In the genomic region with DNA sequence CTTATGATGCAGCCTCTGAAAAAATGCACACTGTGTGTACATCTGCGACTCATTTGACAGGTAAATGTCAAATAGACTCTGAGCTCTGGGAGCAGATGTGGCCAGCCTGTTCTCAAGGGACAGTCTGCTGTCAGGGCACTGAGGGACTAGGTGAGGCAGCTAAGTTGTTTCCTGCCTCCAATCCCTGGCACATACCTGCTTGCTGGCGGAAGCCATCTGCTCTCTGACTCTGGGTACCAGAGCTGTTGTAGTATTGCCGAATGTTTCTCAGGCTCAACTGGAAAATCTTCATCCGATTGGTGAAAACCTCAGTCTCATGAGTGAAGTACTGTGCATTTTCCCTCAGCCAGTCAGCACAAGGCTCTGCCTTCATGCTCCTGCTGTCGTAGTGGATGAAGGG, we compare ENCODE assay signal across 1 mouse cellular context.
TF ChIP-seq lines count a peak whose summit lies in the region.

No protein-coding gene starts in this region.

TF ChIP-seq in CH12.LX, 34 proteins besides CTCF, POLR2A, EP300 and RAD21:
- TF ChIP-seq SIN3A (IDR thresholded peaks at IDR 0.05; ENCODE audit: low read length), result peak; percentile 63; the same call in 1 of the 2 replicates
- no peak for TF ChIP-seq ZMIZ1 (IDR thresholded peaks at IDR 0.05; ENCODE audit: low read depth, low read length)
- TF ChIP-seq IRF4 (IDR thresholded peaks at IDR 0.05; ENCODE audit: low read depth, low read length), result no peak
- TF ChIP-seq ETS1 (conservative IDR thresholded peaks at IDR 0.05; ENCODE audit: low read depth, low read length), result peak; percentile 6; the same call in 1 of the 2 replicates
- TF ChIP-seq BHLHE40 (IDR thresholded peaks at IDR 0.05; ENCODE audit: low read depth, low read length), result peak; percentile 51
